Mouse (Mus musculus): ENCODE measurements around the gene Gm10375. TPM values are rescaled to one million over a fixed set of nuclear protein-coding genes. Genes with fewer than 3 reads are reported as not detected.
"Not testable (repeated sequence)": the region's sequence is repeated elsewhere in the genome, so short reads cannot be mapped to it uniquely, and the experiment has no call there.

Gm10375 gene
- polyA plus RNA-seq (2016; fragmentation: Nextera tagmentation; extraction: Ambion mirVana), result not detected in 2 replicates

DNA sequence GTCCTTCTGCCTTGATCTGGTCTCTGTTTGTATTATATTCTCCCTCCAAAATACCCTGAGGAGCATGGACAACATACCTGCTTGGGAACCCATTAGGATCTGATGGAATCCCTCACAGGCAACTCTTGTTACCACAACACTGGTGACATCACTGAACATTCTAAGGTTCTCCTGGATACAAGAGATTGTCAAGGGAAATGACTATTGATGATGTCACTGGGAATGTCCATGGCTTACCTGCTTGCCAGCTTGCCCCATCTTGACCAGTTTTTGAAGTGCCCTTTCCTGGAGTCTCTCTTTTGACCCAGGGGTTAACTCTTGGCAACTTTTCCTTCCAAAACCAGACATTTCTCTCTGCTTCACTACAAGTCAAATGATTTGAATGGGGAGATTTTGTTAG is at the start of gene Gm10375:
TSS of gene Gm10375 (minus strand) at position 101 of the 400 bp plus-strand sequence.
- not testable (repeated sequence) for H3K27me3 ChIP-seq (ENCODE audit: poor library complexity, severe bottlenecking); DNase-seq (ENCODE audit: extremely low spot score, low spot score); H3K36me3 ChIP-seq (replicated peaks); H3K9me3 ChIP-seq; H3K4me1 ChIP-seq; H3K4me3 ChIP-seq; H3K27ac ChIP-seq

DNA sequence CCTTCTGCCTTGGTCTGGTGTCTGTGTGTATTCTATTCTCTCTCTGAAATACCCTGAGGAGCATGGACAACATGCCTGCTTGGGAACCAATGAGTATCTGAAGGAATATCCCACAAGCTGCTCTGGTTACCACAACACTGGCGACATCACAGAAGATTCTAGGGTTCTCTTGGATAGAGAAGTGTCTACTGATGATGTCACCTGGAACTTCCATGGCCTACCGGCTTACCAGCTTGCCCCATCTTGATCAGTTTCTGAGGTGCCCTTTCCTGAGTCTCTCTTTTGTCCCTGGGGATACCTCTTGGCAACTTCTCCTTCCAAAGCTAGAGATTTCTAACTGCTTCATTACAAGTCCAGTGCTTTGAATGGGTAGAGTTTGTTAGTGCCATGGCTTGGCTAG is 28.8 kb downstream of the Gm10375 start, which contains the start of gene Gm17654:
TSS of gene Gm17654 (minus strand) at position 101 of the 400 bp plus-strand sequence.
- not testable (repeated sequence) for H3K4me1 ChIP-seq; H3K27ac ChIP-seq; H3K4me3 ChIP-seq; H3K36me3 ChIP-seq (replicated peaks); H3K9me3 ChIP-seq; DNase-seq (ENCODE audit: extremely low spot score, low spot score); H3K27me3 ChIP-seq (ENCODE audit: poor library complexity, severe bottlenecking)
- 87% methylated on average over 1 of the region's 2 CpGs for WGBS

DNA sequence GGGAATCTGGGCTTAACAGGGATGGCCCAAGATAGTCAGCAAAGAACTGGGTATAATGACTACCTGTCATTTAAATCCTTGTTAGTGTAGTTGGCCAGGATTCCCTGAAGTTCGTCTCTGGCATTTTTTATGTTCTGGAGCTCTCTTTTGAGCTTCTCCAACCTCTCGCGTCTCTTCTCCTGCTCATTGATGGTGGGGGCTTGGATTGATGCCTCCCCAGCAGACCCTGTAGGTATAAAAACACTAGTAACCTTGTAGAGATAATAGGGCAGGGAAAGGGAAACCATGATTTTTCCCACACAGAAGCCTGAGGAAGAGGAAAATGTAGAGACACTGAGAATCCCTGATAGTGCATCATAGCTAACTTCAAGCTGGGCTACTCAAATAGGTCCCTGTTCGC is 29.8 kb downstream of the Gm10375 start:
- WGBS, result 90% methylated on average over 4 of the region's 4 CpGs
- not testable (repeated sequence) for H3K27me3 ChIP-seq (ENCODE audit: poor library complexity, severe bottlenecking); DNase-seq (ENCODE audit: extremely low spot score, low spot score); H3K36me3 ChIP-seq (replicated peaks); H3K4me1 ChIP-seq; H3K9me3 ChIP-seq; H3K4me3 ChIP-seq; H3K27ac ChIP-seq

Other genes with a start within 250 kb of the Gm10375 start
- not detected in 2 replicates for gene Gm8138, start 191.7 kb downstream of the Gm10375 start, polyA plus RNA-seq (2016; fragmentation: Nextera tagmentation; extraction: Ambion mirVana)
- not detected in 2 replicates for gene Gm5799, start 64.4 kb downstream of the Gm10375 start, polyA plus RNA-seq (2016; fragmentation: Nextera tagmentation; extraction: Ambion mirVana)
- gene Gm17654, start 28.9 kb downstream of the Gm10375 start, polyA plus RNA-seq (2016; fragmentation: Nextera tagmentation; extraction: Ambion mirVana), result not detected in 2 replicates
- not detected in 2 replicates for gene Gm8165, start 69.2 kb upstream of the Gm10375 start, polyA plus RNA-seq (2016; fragmentation: Nextera tagmentation; extraction: Ambion mirVana)
- 1.4 and 1.6 TPM in 2 replicates for gene Gm7324, start 89.8 kb upstream of the Gm10375 start, polyA plus RNA-seq (2016; fragmentation: Nextera tagmentation; extraction: Ambion mirVana)
- not detected in 2 replicates for gene Gm16506, start 119.5 kb upstream of the Gm10375 start, polyA plus RNA-seq (2016; fragmentation: Nextera tagmentation; extraction: Ambion mirVana)
- gene Gm6526, start 139.9 kb upstream of the Gm10375 start, polyA plus RNA-seq (2016; fragmentation: Nextera tagmentation; extraction: Ambion mirVana), result not detected in 2 replicates
- gene Gm8180, start 176.7 kb upstream of the Gm10375 start, polyA plus RNA-seq (2016; fragmentation: Nextera tagmentation; extraction: Ambion mirVana), result not detected in 2 replicates

All from forebrain, embryonic 10.5 days (tissue).